Mouse (Mus musculus) bone marrow macrophage, adult 2 months (primary cell): ENCODE results near the gene Plekhd1. TPM values are rescaled to one million over a fixed set of nuclear protein-coding genes. Genes with fewer than 3 reads are reported as not detected.

Experiments
- H3K27ac ChIP-seq: 2 replicates; pipeline ENCODE4 v1.5.1; 2012; ENCODE audit warnings: low read depth, low read length; ENCODE audit not compliant: insufficient read depth
- H3K4me1 ChIP-seq: 2 replicates; pipeline ENCODE4 v1.6.1; 2012; ENCODE audit warnings: low read length; ENCODE audit not compliant: control insufficient read depth, insufficient read depth
- H3K4me3 ChIP-seq: 2 replicates; pipeline ENCODE4 v1.5.1; 2012; ENCODE audit warnings: mild to moderate bottlenecking, low read length, moderate library complexity; ENCODE audit not compliant: insufficient read depth
- CTCF ChIP-seq: IDR thresholded peaks from 2 replicates; pipeline ENCODE4 v1.5.1; 2012; ENCODE audit warnings: low read depth, mild to moderate bottlenecking, low read length, moderate library complexity
- POLR2A ChIP-seq: IDR thresholded peaks from 2 replicates; pipeline ENCODE4 v1.6.1; 2012; ENCODE audit warnings: mild to moderate bottlenecking, low read depth, low read length, borderline replicate concordance
- polyA plus RNA-seq: library from polyadenylated mRNA; stranded (reverse); fragments of >200 nt; gene quantifications from 2 replicates; pipeline ENCODE4 v1.2.4, GENCODE M21; 2012; ENCODE audit not compliant: missing spikeins, insufficient read depth, insufficient read length

Gene Plekhd1
- polyA plus RNA-seq = not detected in 2 replicates

- no peak for TF ChIP-seq CTCF
- no peak for TF ChIP-seq POLR2A
- no peak within 1 kb of the TSS for H3K4me3 ChIP-seq
- H3K4me1 ChIP-seq = no peaks in the 10 kb centered on the region
- H3K27ac ChIP-seq = no peak within 1 kb of the TSS
These were observed at the start of gene Plekhd1 for GRCm38 (mm10) chr12:80692269-80692972. Plekhd1 (plus strand) TSS chr12:80692591.

DNA sequence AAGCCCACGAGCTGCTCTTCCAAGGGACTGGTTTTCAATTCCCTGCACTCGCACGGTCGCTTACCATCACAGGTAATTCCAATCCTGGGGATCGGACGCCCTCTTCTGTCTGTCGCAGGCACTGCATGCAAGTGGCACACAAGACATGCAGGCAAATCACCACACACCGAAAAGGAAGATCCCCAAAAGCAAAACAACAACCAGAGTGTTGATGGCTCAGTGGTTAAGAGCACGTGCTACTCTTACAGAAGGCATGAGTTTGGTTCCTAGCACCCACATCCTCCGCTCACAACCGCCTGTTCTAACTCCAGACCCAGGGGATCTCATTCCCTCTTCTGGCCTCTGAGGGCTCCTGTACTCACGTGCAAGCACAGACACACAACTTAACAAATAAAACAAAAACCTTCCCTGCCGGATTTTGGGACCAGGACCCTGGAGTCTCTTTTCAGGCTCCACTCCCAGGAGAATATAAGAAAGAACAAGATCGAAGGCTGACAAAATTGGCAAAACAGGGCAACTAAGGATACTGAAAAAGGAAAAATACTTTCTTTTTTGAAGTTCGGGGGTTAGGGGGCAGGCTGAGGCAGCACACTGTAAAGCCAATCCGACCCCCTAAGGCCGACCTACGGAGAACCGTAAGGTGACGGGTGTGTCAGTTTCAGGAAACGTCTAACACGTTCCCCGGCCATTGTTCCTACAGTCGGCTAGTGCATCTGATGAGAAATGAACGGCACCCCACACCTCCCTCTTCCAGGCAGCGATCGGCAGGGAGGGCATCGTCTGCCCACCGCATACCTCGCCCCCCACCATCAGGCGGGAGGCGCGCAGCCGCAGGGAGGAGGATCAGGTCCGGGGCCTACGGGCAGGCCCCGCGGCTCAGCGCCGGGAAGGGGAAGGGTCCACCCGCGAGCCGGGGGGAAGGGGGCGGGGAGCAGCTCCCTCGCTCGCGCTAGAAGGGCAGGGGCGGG is 49.4 kb upstream of the Plekhd1 start:
- Histone ChIP-seq H3K27ac (peak overlapping the region; percentile 22), H3K4me3 (peak overlapping the region; percentile 79), H3K4me1 (peaks cover 15% of the 10 kb centered on the region)
- TF ChIP-seq CTCF (peak; percentile 78), POLR2A (no peak)

GRCm38 (mm10) chr12:80643693-80644505 is 48.5 kb upstream of the Plekhd1 start, which contains the start of the genes Slc39a9 and Erh:
Slc39a9 (plus strand) TSS chr12:80643883.
Erh (minus strand) TSS chr12:80644341.
- TF ChIP-seq CTCF (no peak), POLR2A (no peak)
- Histone ChIP-seq H3K4me3 (peak within 1 kb of the TSS; percentile 79), H3K27ac (peak within 1 kb of the TSS; percentile 74), H3K4me1 (peaks cover 15% of the 10 kb centered on the region)

DNA sequence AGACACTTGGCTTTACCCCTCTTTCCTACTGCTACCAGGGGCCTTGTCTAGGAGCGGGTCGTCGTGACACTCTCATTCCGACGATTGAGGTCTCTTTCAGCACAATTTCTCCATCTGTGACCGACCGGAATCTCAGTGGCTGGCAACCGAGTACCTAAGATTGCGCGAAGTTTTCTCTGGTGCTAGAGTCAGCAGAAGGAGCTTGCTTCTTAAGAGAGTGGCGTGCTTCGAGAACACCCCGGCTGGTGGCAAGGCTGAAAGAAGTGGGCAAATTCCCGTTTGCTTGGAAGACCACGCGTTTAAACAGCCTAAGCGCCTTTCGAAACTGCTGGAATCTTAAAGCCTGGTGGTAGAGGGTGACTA is 47.9 kb upstream of the Plekhd1 start:
- Histone ChIP-seq H3K27ac (no peak overlapping the region; the same call in 1 of the 2 replicates), H3K4me3 (peak overlapping the region; percentile 79), H3K4me1 (peaks cover 15% of the 10 kb centered on the region)
- TF ChIP-seq CTCF = no peak
- no peak for TF ChIP-seq POLR2A

GRCm38 (mm10) chr12:80646377-80646776 is 46.0 kb upstream of the Plekhd1 start:
- Histone ChIP-seq H3K4me1 (peaks cover 15% of the 10 kb centered on the region), H3K27ac (no peak overlapping the region), H3K4me3 (no peak overlapping the region)
- TF ChIP-seq CTCF (no peak), POLR2A (no peak)

DNA sequence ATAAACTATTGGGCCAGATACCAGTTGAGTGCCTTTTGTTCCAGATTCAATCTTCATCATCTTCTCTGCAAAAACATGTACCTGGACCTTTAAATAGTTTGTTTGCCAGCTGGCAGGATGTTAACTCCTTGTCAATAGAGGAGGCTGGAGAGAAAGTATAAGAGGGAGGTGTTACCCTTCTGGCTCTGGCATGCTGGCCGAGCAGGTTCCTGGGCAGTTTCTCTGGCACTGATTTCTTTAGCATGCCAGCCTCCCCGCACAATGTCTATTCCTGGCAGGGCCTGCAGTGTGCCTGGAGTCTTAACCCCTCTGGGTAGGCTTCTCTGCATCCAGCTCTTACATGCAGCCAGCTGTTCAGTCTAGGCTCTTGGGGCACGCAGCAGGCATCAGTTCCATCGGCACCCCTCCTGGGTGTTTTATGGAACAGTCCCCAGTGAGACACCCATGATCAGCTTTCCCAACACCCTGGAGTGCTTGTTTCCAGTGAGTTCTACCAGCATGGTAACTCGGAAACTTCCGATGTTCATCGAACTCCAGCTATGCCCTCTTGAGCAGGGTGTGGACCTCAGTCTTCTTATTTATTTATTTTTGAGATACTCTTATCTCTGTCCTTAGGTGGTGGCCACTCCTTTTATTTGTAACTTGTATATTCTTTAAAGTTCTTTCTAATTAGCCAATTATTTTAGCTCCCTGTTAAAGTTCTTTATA is 38.3 kb upstream of the Plekhd1 start:
- Histone ChIP-seq H3K4me1 (peaks cover 2% of the 10 kb centered on the region; the same call in 1 of the 2 replicates), H3K4me3 (no peak overlapping the region), H3K27ac (no peak overlapping the region)
- TF ChIP-seq POLR2A (no peak), CTCF (no peak)

DNA sequence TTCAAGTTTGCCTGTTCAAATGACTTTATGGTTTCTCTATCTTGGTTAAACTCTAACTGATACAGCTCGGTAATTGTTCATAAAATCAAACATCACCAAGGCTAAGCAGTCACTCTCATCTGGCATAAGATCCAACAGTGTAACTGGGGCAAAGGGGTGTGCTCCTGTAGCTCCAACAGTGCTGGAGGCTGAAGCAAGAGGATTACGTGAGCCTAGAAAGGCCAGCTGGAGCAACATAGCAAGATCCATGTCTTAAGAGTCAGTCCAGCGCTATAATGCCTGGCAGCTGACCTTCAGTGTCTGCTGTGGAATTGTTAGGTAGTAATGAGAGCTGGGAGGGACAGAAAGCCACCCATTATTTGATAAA is 37.7 kb upstream of the Plekhd1 start:
- H3K4me3 ChIP-seq = no peak overlapping the region
- TF ChIP-seq CTCF (no peak), POLR2A (no peak)
- no peak overlapping the region for H3K27ac ChIP-seq
- peaks cover 2% of the 10 kb centered on the region; the same call in 1 of the 2 replicates for H3K4me1 ChIP-seq

DNA sequence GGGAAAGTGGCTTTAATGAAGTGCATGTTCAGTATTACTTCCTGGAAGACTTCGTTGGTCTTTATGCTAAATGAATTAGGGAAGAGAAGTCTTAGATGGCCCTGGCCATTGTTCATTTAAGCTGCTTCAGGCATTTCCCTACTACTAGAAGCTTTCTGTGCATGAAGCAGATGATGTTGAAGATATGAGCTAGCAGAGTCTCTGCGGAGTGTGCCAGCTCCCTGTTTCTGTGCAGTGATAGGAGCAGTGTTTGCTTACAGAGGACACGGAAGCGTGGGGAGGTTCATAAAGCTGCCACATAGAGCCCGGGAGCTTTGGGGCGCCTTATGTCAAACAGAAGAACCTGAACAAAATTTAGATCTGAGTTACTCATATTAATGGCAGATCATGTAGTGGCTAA is 33.7 kb upstream of the Plekhd1 start:
- peaks cover 10% of the 10 kb centered on the region for H3K4me1 ChIP-seq
- TF ChIP-seq CTCF (no peak), POLR2A (no peak)
- H3K27ac ChIP-seq = no peak overlapping the region
- no peak overlapping the region for H3K4me3 ChIP-seq

DNA sequence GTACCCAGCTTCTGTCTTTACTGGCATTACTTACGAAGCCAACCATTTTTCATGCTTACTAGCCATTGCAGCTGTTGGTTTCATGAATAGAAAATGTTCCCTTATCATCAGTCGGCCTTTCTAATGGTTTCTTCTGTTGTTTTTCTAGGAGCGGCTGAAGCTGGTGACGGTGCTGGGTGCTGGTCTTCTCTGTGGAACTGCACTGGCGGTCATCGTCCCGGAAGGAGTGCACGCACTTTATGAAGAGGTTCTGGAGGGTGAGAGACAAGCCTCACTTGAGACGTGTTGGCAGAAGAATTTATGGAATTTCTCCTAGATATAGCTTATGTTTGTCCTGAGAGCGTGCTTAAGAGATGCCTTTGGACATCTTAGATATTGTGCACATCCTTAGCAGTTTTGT is 30.1 kb upstream of the Plekhd1 start:
- Histone ChIP-seq H3K4me3 (no peak overlapping the region), H3K27ac (no peak overlapping the region), H3K4me1 (peaks cover 10% of the 10 kb centered on the region)
- no peak for TF ChIP-seq CTCF
- no peak for TF ChIP-seq POLR2A
